Comparison of ENCODE assay signal across 8 mouse cellular contexts in the genomic region with DNA sequence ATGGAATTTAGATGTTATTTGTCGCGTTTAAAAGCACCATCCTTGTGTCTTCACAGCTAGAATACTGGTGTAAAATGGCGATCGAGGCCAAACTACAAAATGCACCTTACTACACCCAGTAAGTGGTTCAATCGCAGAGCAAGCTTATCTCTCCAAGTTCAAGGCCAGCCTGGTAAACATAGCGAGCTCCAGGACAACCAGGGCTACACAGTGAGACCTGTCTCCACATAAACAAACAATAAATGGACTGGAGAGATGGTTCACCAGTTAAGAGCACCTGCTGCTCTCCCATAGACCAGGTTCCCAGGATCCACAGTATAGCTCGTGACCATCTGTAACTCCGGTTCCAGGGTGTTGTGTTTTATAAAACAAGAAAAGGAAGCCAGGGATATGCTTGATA. TPM values are rescaled to one million over a fixed set of nuclear protein-coding genes. Genes with fewer than 3 reads are reported as not detected.
A peak's percentile ranks its signal among the peaks of the same experiment; 100 is the strongest.
DNase-seq lines count a peak whose midpoint lies in the region; ATAC-seq and TF ChIP-seq lines count a peak whose summit lies in the region.

No protein-coding gene starts in this region.

- H3K4me3 ChIP-seq in kidney, postnatal 0 days (replicated peaks; ENCODE audit: low read depth, low read length), result peak overlapping the region; percentile 92; the same call in 1 of the 2 replicates
- H3K4me3 ChIP-seq in embryonic facial prominence, embryonic 14.5 days (ENCODE audit: low read depth, low read length), result peak overlapping the region; percentile 98
- peak overlapping the region; percentile 96; the same call in 1 of the 2 replicates for H3K4me3 ChIP-seq in intestine, postnatal 0 days (ENCODE audit: low read depth, low read length)
- peak overlapping the region; percentile 62 for H3K4me3 ChIP-seq in neural tube, embryonic 14.5 days (ENCODE audit: low read depth, low read length)

- TF ChIP-seq CTCF in kidney, postnatal 0 days (IDR thresholded peaks at IDR 0.05; ENCODE audit: low read depth), result no peak
- no peak for TF ChIP-seq CTCF in intestine, postnatal 0 days (IDR thresholded peaks at IDR 0.05; ENCODE audit: low read depth)

- intact Hi-C loops in gastrocnemius, postnatal 14 days (cut with DNase I; ENCODE audit: low total_unique reads), result no loop called here

- DNase-seq in kidney, postnatal 0 days (ENCODE audit: low spot score), result no peak
- DNase-seq in kidney, postnatal 10 days, result no peak
- no peak for DNase-seq in embryonic facial prominence, embryonic 14.5 days (ENCODE audit: low spot score)
- DNase-seq in cerebellum, postnatal 10 days, result no peak
- no peak for DNase-seq in lung, postnatal 36 days
- no peak for DNase-seq in gastrocnemius, postnatal 14 days

- WGBS in kidney, postnatal 0 days, result 64% methylated on average over 8 of the region's 8 CpGs
- 66% methylated on average over 8 of the region's 8 CpGs for WGBS in embryonic facial prominence, embryonic 14.5 days
- 57% methylated on average over 8 of the region's 8 CpGs for WGBS in intestine, postnatal 0 days
- whole genome bisulfite sequencing in neural tube, embryonic 14.5 days, result 59% methylated on average over 8 of the region's 8 CpGs

- H3K4me2 ChIP-seq in kidney, postnatal 0 days (ENCODE audit: low read length), result peak overlapping the region; percentile 76; the same call in 1 of the 2 replicates
- H3K4me2 ChIP-seq in embryonic facial prominence, embryonic 14.5 days (ENCODE audit: low read depth, low read length), result peak overlapping the region; percentile 93
- peak overlapping the region; percentile 70 for H3K4me2 ChIP-seq in intestine, postnatal 0 days (replicated peaks; ENCODE audit: low read depth)
- peak overlapping the region; percentile 64 for H3K4me2 ChIP-seq in neural tube, embryonic 14.5 days (ENCODE audit: low read depth, low read length)

- no peaks in the 10 kb centered on the region for H3K27me3 ChIP-seq in kidney, postnatal 0 days (ENCODE audit: insufficient read depth, low read length)
- H3K27me3 ChIP-seq in embryonic facial prominence, embryonic 14.5 days (replicated peaks; ENCODE audit: control insufficient read depth, insufficient read depth, low read length), result no peaks in the 10 kb centered on the region
- no peaks in the 10 kb centered on the region for H3K27me3 ChIP-seq in intestine, postnatal 0 days (replicated peaks; ENCODE audit: control insufficient read depth, insufficient read depth, low read length)
- no peaks in the 10 kb centered on the region for H3K27me3 ChIP-seq in neural tube, embryonic 14.5 days (ENCODE audit: control insufficient read depth, insufficient read depth, low read length)

- peaks cover 8% of the 10 kb centered on the region for H3K36me3 ChIP-seq in kidney, postnatal 0 days (ENCODE audit: insufficient read depth, low read length)
- H3K36me3 ChIP-seq in embryonic facial prominence, embryonic 14.5 days (ENCODE audit: control insufficient read depth, insufficient read depth, low read length), result peaks cover 24% of the 10 kb centered on the region
- peaks cover 14% of the 10 kb centered on the region for H3K36me3 ChIP-seq in intestine, postnatal 0 days (ENCODE audit: control insufficient read depth, insufficient read depth)
- peaks cover 9% of the 10 kb centered on the region for H3K36me3 ChIP-seq in neural tube, embryonic 14.5 days (ENCODE audit: control insufficient read depth, insufficient read depth, low read length)

- peak; percentile 9; the same call in 1 of the 2 replicates for ATAC-seq in kidney, postnatal 0 days (replicated peaks; ENCODE audit: low FRiP score, low read depth)
- no peak for ATAC-seq in embryonic facial prominence, embryonic 14.5 days (ENCODE audit: low read depth)
- peak; percentile 11; the same call in 1 of the 2 replicates for ATAC-seq in intestine, postnatal 0 days
- ATAC-seq in neural tube, embryonic 14.5 days (ENCODE audit: low read depth), result peak; percentile 42; the same call in 1 of the 2 replicates

- H3K9me3 ChIP-seq in kidney, postnatal 0 days (replicated peaks; ENCODE audit: low read length), result no peaks in the 10 kb centered on the region
- H3K9me3 ChIP-seq in embryonic facial prominence, embryonic 14.5 days (ENCODE audit: control insufficient read depth, low read length), result no peaks in the 10 kb centered on the region
- H3K9me3 ChIP-seq in intestine, postnatal 0 days (ENCODE audit: control insufficient read depth), result no peaks in the 10 kb centered on the region
- H3K9me3 ChIP-seq in neural tube, embryonic 14.5 days (ENCODE audit: control insufficient read depth, low read length), result no peaks in the 10 kb centered on the region

- H3K9ac ChIP-seq in kidney, postnatal 0 days (ENCODE audit: low read depth, low read length), result no peak overlapping the region
- no peak overlapping the region; the same call in 1 of the 2 replicates for H3K9ac ChIP-seq in embryonic facial prominence, embryonic 14.5 days (ENCODE audit: low read depth, low read length)
- no peak overlapping the region for H3K9ac ChIP-seq in intestine, postnatal 0 days (ENCODE audit: low read depth, low read length)
- H3K9ac ChIP-seq in neural tube, embryonic 14.5 days (replicated peaks; ENCODE audit: low read depth, low read length), result no peak overlapping the region

- peaks cover 7% of the 10 kb centered on the region; the same call in 1 of the 2 replicates for H3K4me1 ChIP-seq in kidney, postnatal 0 days (replicated peaks; ENCODE audit: insufficient read depth, low read length)
- H3K4me1 ChIP-seq in embryonic facial prominence, embryonic 14.5 days (ENCODE audit: control insufficient read depth, insufficient read depth, low read length), result peaks cover 6% of the 10 kb centered on the region; the same call in 1 of the 2 replicates
- H3K4me1 ChIP-seq in intestine, postnatal 0 days (replicated peaks; ENCODE audit: control insufficient read depth, insufficient read depth, low read length), result no peaks in the 10 kb centered on the region
- peaks cover 7% of the 10 kb centered on the region for H3K4me1 ChIP-seq in neural tube, embryonic 14.5 days (ENCODE audit: control insufficient read depth, insufficient read depth, low read length)

- no peak overlapping the region for H3K27ac ChIP-seq in kidney, postnatal 0 days
- no peak overlapping the region for H3K27ac ChIP-seq in embryonic facial prominence, embryonic 14.5 days (replicated peaks; ENCODE audit: low read depth, low read length)
- no peak overlapping the region for H3K27ac ChIP-seq in intestine, postnatal 0 days (ENCODE audit: low read depth, low read length)
- no peak overlapping the region for H3K27ac ChIP-seq in neural tube, embryonic 14.5 days (ENCODE audit: low read depth, low read length)

RNA-seq across cellular contexts. Expression of a gene that starts 0.5 kb away (rescaled TPM):
- 23.4 and 25.0 TPM in 2 replicates for polyA plus RNA-seq in kidney, postnatal 0 days (2015; fragmentation: Nextera tagmentation; extraction: Ambion mirVana)
- 23.8 and 30.2 TPM in 2 replicates for polyA plus RNA-seq in embryonic facial prominence, embryonic 14.5 days (2014; fragmentation: Nextera tagmentation; extraction: Ambion mirVana)
- polyA plus RNA-seq in intestine, postnatal 0 days (2015; fragmentation: Nextera tagmentation; extraction: Ambion mirVana), result 15.9 and 17.7 TPM in 2 replicates
- 47.3 and 50.8 TPM in 2 replicates for polyA plus RNA-seq in neural tube, embryonic 14.5 days (2014; fragmentation: Nextera tagmentation; extraction: Ambion mirVana)
- 10 to 100 TPM; 23.0 to 25.4 TPM for total RNA-seq in gastrocnemius, postnatal 14 days (2021)

RNA-seq across cellular contexts. Expression of a gene that starts 48.1 kb away (rescaled TPM):
- polyA plus RNA-seq in kidney, postnatal 0 days (2015; fragmentation: Nextera tagmentation; extraction: Ambion mirVana), result 0.34 TPM in 1 of 2 replicates, not detected in the other
- 4.5 and 6.0 TPM in 2 replicates for polyA plus RNA-seq in embryonic facial prominence, embryonic 14.5 days (2014; fragmentation: Nextera tagmentation; extraction: Ambion mirVana)
- 9.6 and 10.5 TPM in 2 replicates for polyA plus RNA-seq in intestine, postnatal 0 days (2015; fragmentation: Nextera tagmentation; extraction: Ambion mirVana)
- polyA plus RNA-seq in neural tube, embryonic 14.5 days (2014; fragmentation: Nextera tagmentation; extraction: Ambion mirVana), result 0.17 and 16.3 TPM in 2 replicates
- total RNA-seq in gastrocnemius, postnatal 14 days (2021), result under 1 TPM; 0.16 to 0.29 TPM

RNA-seq across cellular contexts. Expression of a gene that starts 49.4 kb away (rescaled TPM):
- polyA plus RNA-seq in kidney, postnatal 0 days (2015; fragmentation: Nextera tagmentation; extraction: Ambion mirVana), result 101 and 105 TPM in 2 replicates
- polyA plus RNA-seq in embryonic facial prominence, embryonic 14.5 days (2014; fragmentation: Nextera tagmentation; extraction: Ambion mirVana), result 106 and 118 TPM in 2 replicates
- 52.9 and 57.0 TPM in 2 replicates for polyA plus RNA-seq in intestine, postnatal 0 days (2015; fragmentation: Nextera tagmentation; extraction: Ambion mirVana)
- polyA plus RNA-seq in neural tube, embryonic 14.5 days (2014; fragmentation: Nextera tagmentation; extraction: Ambion mirVana), result 111 and 113 TPM in 2 replicates
- 10 to 100 TPM; 35.7 to 36.8 TPM for total RNA-seq in gastrocnemius, postnatal 14 days (2021)
